Mouse (Mus musculus) lung, adult 2 months (tissue): ENCODE results near the gene Pacsin1.

Experiments used
- CTCF ChIP-seq: fragments of 200-500 bp; IDR thresholded peaks from 2 replicates; pipeline ENCODE4 v1.5.1; 2011; ENCODE audit warnings: mild to moderate bottlenecking, low read length, control low read depth; ENCODE audit not compliant: insufficient read depth
- POLR2A ChIP-seq: fragments of 200-500 bp; IDR thresholded peaks from 2 replicates; pipeline ENCODE4 v1.6.1; 2011; ENCODE audit warnings: low read depth, mild to moderate bottlenecking, control low read depth, low read length, borderline replicate concordance; ENCODE audit errors: extremely low read depth

DNA sequence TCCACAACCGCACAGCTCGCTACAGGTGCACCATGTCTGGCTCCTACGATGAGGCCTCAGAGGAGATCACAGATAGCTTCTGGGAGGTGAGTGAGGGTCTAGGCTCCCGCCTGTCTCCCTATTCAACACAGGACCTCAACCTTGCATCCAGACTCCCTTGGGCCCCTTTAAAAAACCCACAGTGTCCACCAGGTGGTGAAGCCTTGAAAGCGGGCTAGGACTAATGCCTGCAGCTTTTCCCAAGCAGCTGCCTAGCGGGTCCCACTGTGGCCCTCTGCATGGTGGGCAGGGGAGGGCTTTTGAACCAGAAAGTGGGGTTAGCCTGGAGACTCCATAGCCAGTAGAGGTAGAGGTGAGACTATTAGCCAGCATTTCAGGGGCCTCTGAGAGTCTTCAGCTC lies 46.5 kb downstream of the Pacsin1 start:
- TF ChIP-seq CTCF, result no peak
- no peak for TF ChIP-seq POLR2A
